ENCODE assay signal across 23 mouse cellular contexts in genomic region chr13:100605845-100606244, GRCm38 (mm10).
"Had no signal": no experiment of that assay in that cellular context is flagged by ENCODE, and none has a peak within 500 bp of the region (broad histone marks: within the 10 kb centered on the region; RNA-seq: fewer than 3 reads in every experiment).

No protein-coding gene starts in this region.

- H3K9ac ChIP-seq: heart, embryonic 13.5 days; heart, embryonic 15.5 days; hindbrain, embryonic 13.5 days; hindbrain, embryonic 15.5 days; limb, embryonic 13.5 days; limb, embryonic 15.5 days; liver, embryonic 14.5 days had no signal

- H3K27me3 ChIP-seq: heart, embryonic 13.5 days; heart, embryonic 15.5 days; hindbrain, embryonic 13.5 days; hindbrain, embryonic 15.5 days; limb, embryonic 13.5 days; limb, embryonic 15.5 days had no signal

- H3K4me3 ChIP-seq: gastrocnemius, adult 2 months; heart, embryonic 13.5 days; heart, embryonic 15.5 days; hindbrain, embryonic 13.5 days; hindbrain, embryonic 15.5 days; limb, embryonic 13.5 days; limb, embryonic 15.5 days had no signal

- H3K27ac ChIP-seq: gastrocnemius, adult 2 months; heart, embryonic 13.5 days; heart, embryonic 15.5 days; hindbrain, embryonic 13.5 days; hindbrain, embryonic 15.5 days; hindbrain, postnatal 0 days; limb, embryonic 13.5 days; limb, embryonic 15.5 days; liver, embryonic 14.5 days had no signal

- H3K4me1 ChIP-seq: heart, embryonic 13.5 days; hindbrain, embryonic 13.5 days; hindbrain, embryonic 15.5 days; limb, embryonic 13.5 days; limb, embryonic 15.5 days had no signal

- H3K4me2 ChIP-seq: heart, embryonic 11.5 days; heart, embryonic 13.5 days; heart, embryonic 15.5 days; hindbrain, embryonic 13.5 days; hindbrain, embryonic 15.5 days; limb, embryonic 13.5 days; limb, embryonic 15.5 days; liver, embryonic 11.5 days had no signal

- ATAC-seq: hindbrain, postnatal 0 days had no signal

- H3K9me3 ChIP-seq: hindbrain, embryonic 13.5 days; hindbrain, embryonic 15.5 days; limb, embryonic 15.5 days had no signal

- DNase-seq: gastrocnemius, adult 2 months; gastrocnemius, postnatal 10 days; gastrocnemius, postnatal 25 days; heart, adult 18-20 months; heart, postnatal 14 days; heart, postnatal 36 days; kidney, adult 18-20 months; kidney, adult 8-10 months; kidney, postnatal 10 days; kidney, postnatal 36 days; layer of hippocampus, adult 9-11 months; layer of hippocampus, postnatal 36 days; left cerebral cortex, postnatal 4 days had no signal

- H3K36me3 ChIP-seq: heart, embryonic 15.5 days; limb, embryonic 13.5 days; limb, embryonic 15.5 days had no signal
